Mouse (Mus musculus): ENCODE results near the gene Ak9. TPM values are rescaled to one million over a fixed set of nuclear protein-coding genes. Genes with fewer than 3 reads are reported as not detected.

Gene Ak9
- polyA plus RNA-seq, 1 experiment from 2014 or later = not detected

DNA sequence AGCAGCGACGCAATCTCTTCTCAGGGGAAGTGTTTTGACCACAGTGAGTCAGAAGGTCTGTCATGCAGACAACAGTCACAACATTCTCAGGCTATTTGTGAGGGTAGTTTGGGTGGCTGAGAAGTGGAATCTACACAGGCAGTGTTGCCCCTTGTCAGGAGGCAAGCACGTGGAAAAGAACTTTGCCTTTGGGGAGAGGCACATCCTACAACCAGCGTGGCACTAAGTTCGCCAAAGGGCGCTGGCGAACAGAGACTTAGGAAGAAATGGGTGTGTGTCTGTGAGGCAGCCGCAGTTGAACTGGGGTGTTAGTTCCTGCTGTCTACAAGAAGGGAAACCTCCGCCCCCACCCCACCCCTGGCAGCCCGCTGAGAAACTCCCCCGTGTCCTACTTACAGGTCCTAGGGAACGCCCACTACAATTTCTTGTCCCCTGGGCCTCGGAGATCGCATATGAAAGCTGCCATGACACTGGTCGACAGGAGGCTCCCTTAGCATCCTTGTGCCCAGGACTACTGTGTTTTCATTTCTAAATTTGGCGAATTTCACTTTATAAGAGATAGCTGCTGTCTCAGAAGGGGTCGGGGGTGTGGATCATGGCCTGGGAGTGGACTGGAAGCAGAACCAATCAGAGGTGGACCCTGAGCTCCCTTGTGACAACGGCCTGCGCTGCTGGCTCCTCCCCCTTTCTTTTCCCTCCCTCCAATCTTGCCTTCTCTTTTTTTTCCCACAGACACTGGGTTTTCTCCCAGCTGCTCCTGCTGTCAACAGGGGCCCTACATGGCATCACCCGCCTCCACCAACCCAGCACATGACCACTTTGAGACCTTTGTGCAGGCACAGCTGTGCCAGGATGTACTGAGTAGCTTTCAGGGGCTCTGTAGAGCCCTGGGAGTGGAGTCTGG lies 173.8 kb downstream of the Ak9 start:
- WGBS (ENCODE audit: insufficient replicate concordance) = 3% methylated on average over 20 of the region's 20 CpGs
- H3K4me1 ChIP-seq = peaks cover 88% of the 10 kb centered on the region

DNA sequence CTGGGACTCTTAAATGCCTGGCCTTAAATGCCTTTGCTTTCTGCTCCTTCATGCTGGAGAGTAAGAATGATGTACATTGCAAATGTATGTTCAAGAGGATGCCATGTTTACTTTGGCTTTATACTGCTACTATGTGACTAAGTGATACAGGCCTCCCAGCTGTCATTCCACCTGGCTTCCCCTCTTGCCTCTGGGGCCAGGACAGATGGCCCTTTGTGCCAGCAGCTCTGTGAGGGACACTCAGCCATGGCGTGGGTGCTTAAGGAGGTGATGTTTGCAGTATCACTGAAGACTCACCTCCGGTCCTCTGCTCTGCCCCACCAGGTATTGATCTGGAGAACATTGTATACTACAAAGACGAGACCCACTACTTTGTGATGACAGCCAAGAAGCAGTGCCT lies 176.2 kb downstream of the Ak9 start:
- Histone ChIP-seq H3K27me3 (replicated peaks) (peaks cover 4% of the 10 kb centered on the region), H3K4me3 (no peak overlapping the region), H3K4me2 (no peak overlapping the region), H3K9ac (no peak overlapping the region), H3K9me3 (replicated peaks) (no peaks in the 10 kb centered on the region), H3K27ac (no peak overlapping the region), H3K36me3 (peaks cover 32% of the 10 kb centered on the region), H3K4me1 (peaks cover 64% of the 10 kb centered on the region)
- 77% methylated on average over 3 of the region's 3 CpGs for WGBS (ENCODE audit: insufficient replicate concordance)
- ATAC-seq = no peak

More for the DNA sequence above, 173.8 kb downstream of the Ak9 start:
- peak; percentile 52 for ATAC-seq
- peak overlapping the region; percentile 85 for H3K27ac ChIP-seq
- peak overlapping the region; percentile 99 for H3K4me2 ChIP-seq
- no peaks in the 10 kb centered on the region; the same call in none of the 2 replicates for H3K27me3 ChIP-seq (replicated peaks)
- H3K9me3 ChIP-seq (replicated peaks) = no peaks in the 10 kb centered on the region
- peaks cover 9% of the 10 kb centered on the region for H3K36me3 ChIP-seq
- H3K4me3 ChIP-seq = peak overlapping the region; percentile 69
- peak overlapping the region; percentile 72 for H3K9ac ChIP-seq

GRCm38 (mm10) chr10:41480938-41481880 lies 177.4 kb downstream of the Ak9 start:
- Histone ChIP-seq H3K36me3 (peaks cover 45% of the 10 kb centered on the region), H3K4me2 (peak overlapping the region; percentile 55), H3K4me1 (peaks cover 51% of the 10 kb centered on the region), H3K9me3 (replicated peaks) (no peaks in the 10 kb centered on the region), H3K4me3 (no peak overlapping the region), H3K27ac (no peak overlapping the region), H3K27me3 (replicated peaks) (peaks cover 4% of the 10 kb centered on the region), H3K9ac (no peak overlapping the region)
- peak; percentile 73 for ATAC-seq
- 46% methylated on average over 33 of the region's 33 CpGs for WGBS (ENCODE audit: insufficient replicate concordance)

- WGBS (ENCODE audit: insufficient replicate concordance) = 80% methylated on average over 7 of the region's 7 CpGs
- Histone ChIP-seq H3K36me3 (peaks cover 57% of the 10 kb centered on the region), H3K4me3 (no peak overlapping the region), H3K4me2 (no peak overlapping the region), H3K9me3 (replicated peaks) (no peaks in the 10 kb centered on the region), H3K9ac (no peak overlapping the region), H3K27ac (no peak overlapping the region), H3K4me1 (peaks cover 39% of the 10 kb centered on the region), H3K27me3 (replicated peaks) (peaks cover 4% of the 10 kb centered on the region)
- no peak for ATAC-seq
These were observed 178.7 kb downstream of the Ak9 start for GRCm38 (mm10) chr10:41482446-41482845.

Other genes starting within 250 kb of the Ak9 start
- gene Gpr6, start 231.7 kb upstream of the Ak9 start, polyA plus RNA-seq (2016; fragmentation: Nextera tagmentation; extraction: Ambion mirVana) = not detected in 2 replicates
- 12.9 and 13.2 TPM in 2 replicates for gene Fig4, start 720 bp upstream of the Ak9 start, polyA plus RNA-seq (2016; fragmentation: Nextera tagmentation; extraction: Ambion mirVana)
- gene Zbtb24, start 146.4 kb downstream of the Ak9 start, polyA plus RNA-seq (2016; fragmentation: Nextera tagmentation; extraction: Ambion mirVana) = 7.3 and 8.5 TPM in 2 replicates
- 10.6 TPM in 2 replicates for gene Mical1, start 172.3 kb downstream of the Ak9 start, polyA plus RNA-seq (2016; fragmentation: Nextera tagmentation; extraction: Ambion mirVana)
- 12.2 and 13.4 TPM in 2 replicates for gene Smpd2, start 186.4 kb downstream of the Ak9 start, polyA plus RNA-seq (2016; fragmentation: Nextera tagmentation; extraction: Ambion mirVana)
- 0.12 TPM in 1 of 2 replicates, not detected in the other for gene Ppil6, start 186.5 kb downstream of the Ak9 start, polyA plus RNA-seq (2016; fragmentation: Nextera tagmentation; extraction: Ambion mirVana)
- gene Cd164, start 215.4 kb downstream of the Ak9 start, polyA plus RNA-seq (2016; fragmentation: Nextera tagmentation; extraction: Ambion mirVana) = 83.6 TPM in 2 replicates